Mouse (Mus musculus) G1E (cell line): ENCODE results near the gene Twf2.

Experiments used
- CTCF ChIP-seq: IDR thresholded peaks from 2 replicates; pipeline ENCODE4 v1.5.1; 2012; ENCODE audit warnings: low read depth, low read length, inconsistent platforms, mixed read lengths
- GATA1 ChIP-seq: IDR thresholded peaks from 2 replicates; pipeline ENCODE4 v1.6.1; 2012; ENCODE audit warnings: borderline replicate concordance, low read length, inconsistent platforms, mixed read lengths
- POLR2AphosphoS5 ChIP-seq: IDR thresholded peaks from 2 replicates; pipeline ENCODE4 v1.6.1; 2012; ENCODE audit warnings: low read depth, low read length, inconsistent platforms; ENCODE audit not compliant: insufficient replicate concordance
- TAL1 ChIP-seq: conservative IDR thresholded peaks from 2 replicates; pipeline ENCODE4 v1.6.1; 2012; ENCODE audit warnings: low read depth, low read length, inconsistent platforms, mixed read lengths

DNA sequence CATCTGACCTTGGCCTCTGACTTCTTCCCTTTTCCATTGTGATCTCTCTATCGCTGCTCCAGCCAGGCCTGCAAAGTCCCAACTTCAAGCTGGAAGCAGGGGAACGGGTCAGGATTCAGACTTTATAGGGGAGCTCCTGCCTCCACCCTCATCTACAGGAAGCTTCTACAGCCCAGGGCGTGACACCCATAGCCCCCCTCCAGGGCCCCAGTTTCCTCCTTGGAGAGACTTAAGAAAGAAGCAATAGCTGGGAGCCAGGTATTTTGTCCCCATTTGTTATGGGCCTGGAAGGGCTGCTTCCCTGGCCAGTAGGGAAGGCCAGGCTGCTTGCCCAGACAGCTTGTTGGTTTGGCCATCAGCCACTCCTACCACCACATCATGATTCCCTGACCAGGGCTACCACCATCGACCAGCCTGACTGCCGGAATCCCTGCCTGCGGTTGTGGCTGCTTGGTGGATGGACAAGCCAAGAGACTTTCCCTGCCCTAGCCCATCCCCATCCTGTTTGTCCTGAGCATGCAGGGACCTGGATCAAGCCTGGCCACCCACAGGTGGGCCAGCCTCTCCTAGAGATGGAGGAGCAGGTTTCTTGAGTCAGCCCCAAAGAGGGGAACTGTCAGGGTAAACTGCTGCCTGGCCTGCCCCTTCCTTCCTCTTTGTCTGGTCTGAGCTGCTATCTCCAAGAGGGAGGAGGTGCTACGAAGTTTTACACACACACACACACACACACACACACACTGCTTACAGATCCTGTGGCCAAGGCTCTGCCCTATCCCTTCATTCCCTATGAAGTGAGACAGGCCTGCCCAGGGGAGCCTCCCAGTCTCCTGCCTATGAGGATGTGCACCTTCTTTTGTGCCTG is 1.3 kb downstream of the Twf2 start:
- TF ChIP-seq CTCF, result no peak
- TF ChIP-seq TAL1, result no peak
- no peak for TF ChIP-seq POLR2AphosphoS5
- no peak for TF ChIP-seq GATA1
